Mouse (Mus musculus) hindbrain, embryonic 16.5 days (tissue): ENCODE results near the gene Rbm46. TPM values are rescaled to one million over a fixed set of nuclear protein-coding genes. Genes with fewer than 3 reads are reported as not detected.

Experiments
- ATAC-seq: fragments of 200-750 bp; cut with Nextera tagmentation; 2 replicates; pipeline ENCODE4 v1.8.0; 2017; ENCODE audit warnings: moderate TSS enrichment, moderate library complexity
- H3K27ac ChIP-seq: fragments of 300-500 bp; sonication (generic); 2 replicates; pipeline ENCODE4 v1.5.1; 2014; ENCODE audit warnings: low read depth, mild to moderate bottlenecking, control low read depth, low read length, moderate library complexity
- H3K27me3 ChIP-seq: fragments of 300-500 bp; sonication (generic); replicated peaks from 2 replicates; pipeline ENCODE4 v1.6.1; 2014; ENCODE audit warnings: low read length; ENCODE audit not compliant: control insufficient read depth, insufficient read depth
- H3K36me3 ChIP-seq: fragments of 300-500 bp; sonication (generic); 2 replicates; pipeline ENCODE4 v1.6.1; 2014; ENCODE audit warnings: mild to moderate bottlenecking, low read length, moderate library complexity, mixed read lengths; ENCODE audit not compliant: control insufficient read depth, insufficient read depth
- H3K4me1 ChIP-seq: fragments of 300-500 bp; sonication (generic); 2 replicates; pipeline ENCODE4 v1.6.1; 2014; ENCODE audit warnings: low read depth, low read length; ENCODE audit not compliant: control insufficient read depth, insufficient read depth
- H3K4me2 ChIP-seq: fragments of 300-500 bp; sonication (generic); 2 replicates; pipeline ENCODE4 v1.6.1; 2014; ENCODE audit warnings: mild to moderate bottlenecking, low read length, control low read depth, moderate library complexity
- H3K4me3 ChIP-seq: fragments of 300-500 bp; sonication (generic); 2 replicates; pipeline ENCODE4 v1.5.1; 2014; ENCODE audit warnings: mild to moderate bottlenecking, low read length, control low read depth, moderate library complexity
- H3K9ac ChIP-seq: fragments of 300-500 bp; sonication (generic); 2 replicates; pipeline ENCODE4 v1.6.1; 2014; ENCODE audit warnings: low read depth, mild to moderate bottlenecking, control low read depth, low read length, moderate library complexity
- H3K9me3 ChIP-seq: fragments of 300-500 bp; sonication (generic); 2 replicates; pipeline ENCODE4 v1.6.1; 2014; ENCODE audit warnings: mild to moderate bottlenecking, low read length, moderate library complexity; ENCODE audit not compliant: control insufficient read depth
- WGBS: fragments of 180-500 bp; shearing (Covaris S2); extraction: QIAGEN DNeasy Blood & Tissue Kit; methylation state at CpG from one replicate; pipeline ENCODE4 v1.1.7; 2014; 5-methylcytosine and 5-hydroxymethylcytosine counted together
- polyA plus RNA-seq: library from polyadenylated mRNA; unstranded; fragments of >200 nt; fragmentation: Nextera tagmentation; extraction: Ambion mirVana; gene quantifications from 2 replicates; pipeline ENCODE4 v1.2.1, GENCODE M21; 2015

Gene Rbm46
- polyA plus RNA-seq = 2.1 TPM in 2 replicates

GRCm38 (mm10) chr3:82876372-82876739 lies at the start of gene Rbm46:
Gene Rbm46 (minus strand): TSS chr3:82876483.
- Histone ChIP-seq H3K9ac (peak within 1 kb of the TSS; percentile 46), H3K4me2 (peak within 1 kb of the TSS; percentile 75), H3K27me3 (peaks cover 12% of the 10 kb centered on the region), H3K9me3 (no peaks in the 10 kb centered on the region; the same call in 1 of the 2 replicates), H3K36me3 (no peaks in the 10 kb centered on the region), H3K4me1 (peaks cover 7% of the 10 kb centered on the region; the same call in 1 of the 2 replicates), H3K4me3 (peak within 1 kb of the TSS; percentile 47), H3K27ac (no peak within 1 kb of the TSS)
- peak; percentile 99 for ATAC-seq
- 22% methylated on average over 36 of the region's 36 CpGs for WGBS

- Histone ChIP-seq H3K36me3 (no peaks in the 10 kb centered on the region), H3K27me3 (no peaks in the 10 kb centered on the region), H3K4me1 (no peaks in the 10 kb centered on the region), H3K27ac (no peak overlapping the region), H3K4me2 (no peak overlapping the region), H3K9ac (no peak overlapping the region), H3K9me3 (no peaks in the 10 kb centered on the region), H3K4me3 (no peak overlapping the region)
- ATAC-seq = no peak
- 26% methylated on average over 1 of the region's 1 CpGs for WGBS
These were observed 39.3 kb upstream of the Rbm46 start for GRCm38 (mm10) chr3:82915632-82916031.

GRCm38 (mm10) chr3:82908671-82909070 lies 32.4 kb upstream of the Rbm46 start:
- H3K36me3 ChIP-seq = no peaks in the 10 kb centered on the region
- H3K27ac ChIP-seq = no peak overlapping the region
- peaks cover 6% of the 10 kb centered on the region for H3K4me1 ChIP-seq
- ATAC-seq = no peak
- H3K4me2 ChIP-seq = no peak overlapping the region
- no peak overlapping the region for H3K4me3 ChIP-seq
- H3K9me3 ChIP-seq = no peaks in the 10 kb centered on the region
- no peak overlapping the region for H3K9ac ChIP-seq
- H3K27me3 ChIP-seq = peaks cover 3% of the 10 kb centered on the region; the same call in 1 of the 2 replicates
- 76% methylated on average over 2 of the region's 2 CpGs for WGBS

GRCm38 (mm10) chr3:82904211-82904908 lies 28.1 kb upstream of the Rbm46 start:
- under 1% methylated on average over 31 of the region's 31 CpGs for WGBS
- H3K36me3 ChIP-seq = no peaks in the 10 kb centered on the region
- H3K9ac ChIP-seq = peak overlapping the region; percentile 53; the same call in 1 of the 2 replicates
- H3K4me2 ChIP-seq = peak overlapping the region; percentile 88
- H3K27me3 ChIP-seq = peaks cover 10% of the 10 kb centered on the region
- H3K27ac ChIP-seq = no peak overlapping the region
- ATAC-seq = 0 out of 2 replicates have a peak, but pooled peaks have one; percentile 63
- no peaks in the 10 kb centered on the region for H3K9me3 ChIP-seq
- H3K4me3 ChIP-seq = peak overlapping the region; percentile 49
- H3K4me1 ChIP-seq = peaks cover 10% of the 10 kb centered on the region

GRCm38 (mm10) chr3:82903613-82904205 lies 27.4 kb upstream of the Rbm46 start, which contains the start of gene Lrat:
Gene Lrat (minus strand): TSS chr3:82903973.
- Histone ChIP-seq H3K4me2 (peak within 1 kb of the TSS; percentile 88), H3K27ac (no peak within 1 kb of the TSS), H3K27me3 (peaks cover 10% of the 10 kb centered on the region), H3K9me3 (no peaks in the 10 kb centered on the region), H3K36me3 (no peaks in the 10 kb centered on the region), H3K9ac (peak within 1 kb of the TSS; percentile 53), H3K4me1 (peaks cover 10% of the 10 kb centered on the region), H3K4me3 (peak within 1 kb of the TSS; percentile 49)
- WGBS = under 1% methylated on average over 35 of the region's 35 CpGs
- ATAC-seq = peak; percentile 76

GRCm38 (mm10) chr3:82902757-82903612 lies 26.7 kb upstream of the Rbm46 start:
- 24% methylated on average over 20 of the region's 20 CpGs for WGBS
- Histone ChIP-seq H3K27me3 (peaks cover 10% of the 10 kb centered on the region), H3K9ac (peak overlapping the region; percentile 53; the same call in 1 of the 2 replicates), H3K4me1 (peaks cover 10% of the 10 kb centered on the region), H3K9me3 (no peaks in the 10 kb centered on the region), H3K36me3 (no peaks in the 10 kb centered on the region), H3K4me3 (peak overlapping the region; percentile 49), H3K27ac (no peak overlapping the region), H3K4me2 (peak overlapping the region; percentile 88)
- ATAC-seq = no peak

GRCm38 (mm10) chr3:82888842-82889241 lies 12.6 kb upstream of the Rbm46 start:
- Histone ChIP-seq H3K9me3 (no peaks in the 10 kb centered on the region), H3K27me3 (no peaks in the 10 kb centered on the region), H3K27ac (no peak overlapping the region), H3K4me3 (no peak overlapping the region), H3K36me3 (no peaks in the 10 kb centered on the region), H3K9ac (no peak overlapping the region), H3K4me2 (no peak overlapping the region), H3K4me1 (no peaks in the 10 kb centered on the region)
- WGBS = 20% methylated on average over 2 of the region's 2 CpGs
- ATAC-seq = no peak

GRCm38 (mm10) chr3:82877258-82877657 lies 975 bp upstream of the Rbm46 start:
- WGBS = 4% methylated on average over 4 of the region's 4 CpGs
- ATAC-seq = no peak

More at GRCm38 (mm10) chr3:82877258-82877657, 975 bp upstream of the Rbm46 start:
- H3K4me2 ChIP-seq = no peak overlapping the region
- no peaks in the 10 kb centered on the region for H3K36me3 ChIP-seq
- no peak overlapping the region for H3K9ac ChIP-seq
- H3K4me1 ChIP-seq = peaks cover 7% of the 10 kb centered on the region; the same call in 1 of the 2 replicates
- H3K27me3 ChIP-seq = peaks cover 12% of the 10 kb centered on the region
- no peak overlapping the region for H3K4me3 ChIP-seq
- H3K27ac ChIP-seq = no peak overlapping the region
- no peaks in the 10 kb centered on the region; the same call in 1 of the 2 replicates for H3K9me3 ChIP-seq
